Mouse (Mus musculus) lung, embryonic 14.5 days (tissue): ENCODE measurements around the gene Fam53b. TPM values are rescaled to one million over a fixed set of nuclear protein-coding genes. Genes with fewer than 3 reads are reported as not detected.
A peak's percentile ranks its signal among the peaks of the same experiment; 100 is the strongest.

Source experiments
- ATAC-seq: fragments of 200-750 bp; cut with Nextera tagmentation; 2 replicates; pipeline ENCODE4 v1.8.0; 2017; ENCODE audit warnings: mild to moderate bottlenecking, moderate TSS enrichment, moderate library complexity; ENCODE audit not compliant: insufficient read depth
- DNase-seq: peaks from one replicate; pipeline ENCODE4 v3.0.0-alpha.2; 2015
- H3K27ac ChIP-seq: fragments of 300-500 bp; sonication (generic); 2 replicates; pipeline ENCODE4 v1.5.1; 2014; ENCODE audit warnings: low read depth, mild to moderate bottlenecking, moderate library complexity
- H3K27me3 ChIP-seq: fragments of 300-500 bp; sonication (generic); 2 replicates; pipeline ENCODE4 v1.6.1; 2014; ENCODE audit warnings: low read length, control low read depth; ENCODE audit not compliant: insufficient read depth
- H3K36me3 ChIP-seq: fragments of 300-500 bp; sonication (generic); 2 replicates; pipeline ENCODE4 v1.6.1; 2014; ENCODE audit warnings: control low read depth; ENCODE audit not compliant: insufficient read depth
- H3K4me1 ChIP-seq: fragments of 300-500 bp; sonication (generic); 2 replicates; pipeline ENCODE4 v1.6.1; 2014; ENCODE audit warnings: antibody characterized with exemption, control low read depth; ENCODE audit not compliant: insufficient read depth
- H3K4me2 ChIP-seq: fragments of 300-500 bp; sonication (generic); 2 replicates; pipeline ENCODE4 v1.6.1; 2014; ENCODE audit warnings: mild to moderate bottlenecking
- H3K4me3 ChIP-seq: fragments of 300-500 bp; sonication (generic); 2 replicates; pipeline ENCODE4 v1.5.1; 2014; ENCODE audit warnings: low read depth, low read length
- H3K9ac ChIP-seq: fragments of 300-500 bp; sonication (generic); 2 replicates; pipeline ENCODE4 v1.6.1; 2014
- H3K9me3 ChIP-seq: fragments of 300-500 bp; sonication (generic); 2 replicates; pipeline ENCODE4 v1.6.1; 2016; ENCODE audit warnings: low read depth, low read length, control low read depth
- CTCF ChIP-seq: IDR thresholded peaks from 2 replicates; pipeline ENCODE4 v1.5.1; 2016; ENCODE audit warnings: antibody characterized with exemption, low read depth
- WGBS: fragments of 180-500 bp; shearing (Covaris S2); extraction: QIAGEN DNeasy Blood & Tissue Kit; methylation state at CpG from one replicate; pipeline ENCODE4 v1.1.7; 2014; 5-methylcytosine and 5-hydroxymethylcytosine counted together
- polyA plus RNA-seq: library from polyadenylated mRNA; unstranded; fragments of >200 nt; fragmentation: Nextera tagmentation; extraction: Ambion mirVana; gene quantifications from 2 replicates; pipeline ENCODE4 v1.2.1, GENCODE M21; 2014

Gene Fam53b
- polyA plus RNA-seq, 1 experiment from 2014 or later, result 32.4 TPM

DNA sequence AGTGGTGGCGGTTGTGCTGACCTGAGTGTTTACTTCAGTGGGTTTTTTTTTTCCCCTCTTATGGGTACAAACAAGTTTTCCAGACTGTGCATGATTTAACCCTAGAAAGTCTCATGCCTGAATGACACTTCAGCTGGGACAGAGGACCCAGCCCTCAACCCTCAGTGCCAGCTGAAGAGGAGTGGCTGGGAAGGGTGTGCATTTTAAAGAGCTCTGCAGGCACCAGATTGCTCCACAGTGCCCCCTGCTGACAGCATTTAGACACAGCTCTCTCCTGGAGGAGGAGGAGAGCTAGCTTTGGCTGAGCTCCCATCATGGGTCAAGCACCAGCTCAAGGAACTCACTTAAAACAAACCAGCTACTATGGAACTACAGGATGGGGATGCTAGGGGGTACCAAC is 2.8 kb downstream of the Fam53b start:
- peak overlapping the region; percentile 84 for H3K4me2 ChIP-seq
- H3K4me3 ChIP-seq, result no peak overlapping the region
- WGBS, result 76% methylated on average over 1 of the region's 1 CpGs
- peaks cover 28% of the 10 kb centered on the region for H3K4me1 ChIP-seq
- no peak overlapping the region for H3K9ac ChIP-seq
- no peaks in the 10 kb centered on the region for H3K27me3 ChIP-seq
- H3K36me3 ChIP-seq, result no peaks in the 10 kb centered on the region
- no peaks in the 10 kb centered on the region for H3K9me3 ChIP-seq
- peak; percentile 18; the same call in 1 of the 2 replicates for ATAC-seq
- DNase-seq, result peak; percentile 95
- H3K27ac ChIP-seq, result no peak overlapping the region
- TF ChIP-seq CTCF, result peak; percentile 92

- H3K36me3 ChIP-seq, result no peaks in the 10 kb centered on the region
- DNase-seq (peak; percentile 60), ATAC-seq (no peak; the same call in 1 of the 2 replicates)
- no peaks in the 10 kb centered on the region for H3K27me3 ChIP-seq
- H3K4me3 ChIP-seq, result no peak overlapping the region
- H3K9me3 ChIP-seq, result no peaks in the 10 kb centered on the region
- TF ChIP-seq CTCF, result no peak
- peak overlapping the region; percentile 84 for H3K4me2 ChIP-seq
- H3K9ac ChIP-seq, result no peak overlapping the region
- 23% methylated on average over 6 of the region's 6 CpGs for WGBS
- peaks cover 28% of the 10 kb centered on the region for H3K4me1 ChIP-seq
- peak overlapping the region; percentile 51; the same call in 1 of the 2 replicates for H3K27ac ChIP-seq
Observed at GRCm38 (mm10) chr7:132810368-132810767, 3.3 kb downstream of the Fam53b start.

DNA sequence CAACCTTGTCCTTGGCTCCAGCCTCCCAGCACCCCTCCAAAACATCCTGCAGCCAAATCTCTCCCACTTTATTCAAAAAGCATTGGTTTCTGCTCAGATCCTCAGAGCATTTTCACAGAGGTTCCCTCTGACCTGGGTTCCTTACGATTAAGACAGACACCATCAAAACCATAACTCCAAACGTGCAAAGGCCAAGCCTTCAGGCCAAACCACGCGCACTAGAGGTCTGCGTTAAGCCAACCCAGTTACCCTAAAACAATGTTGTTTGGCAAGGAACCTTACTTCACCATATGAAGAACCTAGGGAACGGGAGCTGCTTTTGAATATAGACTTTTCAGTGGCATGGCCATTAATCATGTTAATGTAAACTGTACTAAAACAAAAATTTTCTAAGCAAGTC is 4.0 kb downstream of the Fam53b start:
- WGBS, result 30% methylated on average over 6 of the region's 6 CpGs
- Histone ChIP-seq H3K27me3 (no peaks in the 10 kb centered on the region), H3K27ac (0 out of 2 replicates have a peak overlapping the region, but pooled peaks have one; percentile 84), H3K36me3 (no peaks in the 10 kb centered on the region), H3K4me3 (no peak overlapping the region), H3K4me1 (peaks cover 28% of the 10 kb centered on the region), H3K9ac (no peak overlapping the region), H3K9me3 (no peaks in the 10 kb centered on the region), H3K4me2 (peak overlapping the region; percentile 84)
- no peak for DNase-seq
- ATAC-seq, result no peak
- no peak for TF ChIP-seq CTCF

DNA sequence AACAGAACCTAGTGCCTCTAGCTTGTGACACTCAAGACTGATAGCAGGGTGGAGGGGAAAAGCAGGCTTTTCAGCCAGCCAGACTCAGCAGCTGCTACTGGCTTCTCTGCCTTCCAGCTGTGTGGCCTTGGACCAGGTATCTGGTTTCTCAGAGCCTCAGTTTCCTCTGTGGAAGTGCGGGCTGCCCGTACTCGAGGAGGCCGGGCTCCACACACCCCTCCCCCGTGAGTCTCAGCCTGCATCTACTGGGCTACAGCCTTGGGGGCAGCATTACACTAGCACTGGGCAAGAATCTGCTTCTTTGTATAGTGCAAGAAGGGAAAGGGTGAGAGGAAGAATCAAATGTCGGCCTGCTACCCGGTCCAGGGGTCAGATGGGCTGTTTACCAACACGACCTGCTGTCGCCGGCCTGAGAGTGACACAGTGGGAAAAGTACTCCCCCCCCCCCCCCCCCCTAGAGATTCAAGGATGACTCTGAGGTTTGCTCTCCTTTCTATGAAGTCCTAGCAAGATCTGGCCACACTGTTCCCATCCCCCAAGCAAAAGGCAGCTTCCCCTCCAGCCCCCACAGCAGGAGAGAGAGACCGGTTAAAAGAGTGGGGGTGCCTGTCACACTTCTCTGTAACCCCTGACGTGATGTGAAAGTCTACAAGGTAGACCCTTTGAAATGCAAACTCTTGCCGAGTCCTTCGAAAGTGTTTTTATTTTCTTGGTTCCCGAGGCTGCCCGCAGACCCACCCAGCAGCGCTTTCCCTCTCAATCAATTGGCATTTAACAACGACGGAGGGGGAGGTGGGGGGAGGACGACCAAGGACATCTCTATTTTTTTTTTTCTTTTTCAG is 4.6 kb downstream of the Fam53b start:
- Histone ChIP-seq H3K36me3 (no peaks in the 10 kb centered on the region), H3K9me3 (no peaks in the 10 kb centered on the region), H3K9ac (peak overlapping the region; percentile 43), H3K27ac (peak overlapping the region; percentile 84), H3K4me2 (peak overlapping the region; percentile 84), H3K4me3 (no peak overlapping the region), H3K27me3 (no peaks in the 10 kb centered on the region), H3K4me1 (peaks cover 30% of the 10 kb centered on the region)
- peak; percentile 67 for DNase-seq
- no peak for TF ChIP-seq CTCF
- 6% methylated on average over 20 of the region's 20 CpGs for WGBS
- ATAC-seq, result peak; percentile 25; the same call in 1 of the 2 replicates

- Histone ChIP-seq H3K9me3 (no peaks in the 10 kb centered on the region), H3K36me3 (no peaks in the 10 kb centered on the region), H3K4me3 (no peak overlapping the region), H3K4me1 (peaks cover 32% of the 10 kb centered on the region), H3K9ac (peak overlapping the region; percentile 43), H3K4me2 (peak overlapping the region; percentile 84), H3K27me3 (no peaks in the 10 kb centered on the region), H3K27ac (peak overlapping the region; percentile 84)
- ATAC-seq (no peak), DNase-seq (peak; percentile 40)
- TF ChIP-seq CTCF, result no peak
- WGBS, result 41% methylated on average over 7 of the region's 7 CpGs
Observed at GRCm38 (mm10) chr7:132808051-132808796, 5.5 kb downstream of the Fam53b start.

DNA sequence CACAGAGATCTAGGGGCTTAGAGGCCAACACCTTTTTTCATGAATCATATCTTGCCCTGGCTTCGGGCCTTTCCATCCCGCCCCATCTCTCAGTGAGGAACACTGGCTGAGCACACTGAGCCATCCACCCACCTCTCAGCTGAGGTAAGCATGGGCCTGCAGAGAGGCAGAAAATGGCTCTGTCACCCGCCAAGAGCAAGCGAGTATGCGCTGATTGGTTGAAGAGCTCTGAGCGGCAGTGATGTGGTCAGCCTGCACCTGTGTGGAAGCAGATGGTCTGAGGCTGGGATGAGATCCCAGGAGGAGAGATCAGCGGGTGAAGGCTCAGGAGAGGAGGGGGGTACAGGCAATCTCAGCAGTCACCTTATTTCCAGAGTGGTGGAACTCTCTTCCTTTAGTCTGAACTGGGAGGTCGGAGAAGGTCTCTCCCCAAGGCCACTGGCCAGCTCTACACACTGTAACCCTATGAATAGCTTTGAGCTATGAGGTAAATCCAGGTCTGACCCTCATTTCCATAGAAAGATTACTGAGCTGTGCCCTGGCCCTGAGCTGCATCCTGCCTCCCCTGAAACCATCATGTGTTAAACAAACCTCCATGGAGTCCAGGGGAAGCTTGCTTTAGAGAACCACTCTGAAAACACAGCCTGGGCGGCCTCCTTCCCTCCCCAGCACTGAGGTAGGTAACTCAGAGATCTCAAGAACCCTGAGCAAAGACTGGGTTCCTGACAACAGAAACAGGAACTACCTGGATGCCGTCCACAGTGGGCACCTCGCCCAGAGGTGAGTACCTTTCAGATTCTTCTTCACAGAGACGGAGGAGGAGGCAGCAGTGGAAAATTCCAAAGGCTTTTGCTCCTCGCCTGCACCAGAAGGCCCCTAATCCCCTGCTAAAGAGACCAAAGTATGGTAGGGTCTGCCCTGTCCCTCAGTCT is 6.5 kb downstream of the Fam53b start:
- H3K27me3 ChIP-seq, result no peaks in the 10 kb centered on the region
- no peaks in the 10 kb centered on the region for H3K9me3 ChIP-seq
- ATAC-seq (no peak), DNase-seq (peak; percentile 51)
- H3K27ac ChIP-seq, result peak overlapping the region; percentile 84
- 68% methylated on average over 13 of the region's 13 CpGs for WGBS
- no peak for TF ChIP-seq CTCF
- peaks cover 32% of the 10 kb centered on the region for H3K4me1 ChIP-seq
- H3K4me3 ChIP-seq, result no peak overlapping the region
- H3K36me3 ChIP-seq, result no peaks in the 10 kb centered on the region
- H3K4me2 ChIP-seq, result no peak overlapping the region
- H3K9ac ChIP-seq, result 0 out of 2 replicates have a peak overlapping the region, but pooled peaks have one; percentile 24
